Mouse (Mus musculus) cerebellum, adult (tissue): ENCODE measurements at regions not wholly inside any gene's neighbourhood (a gene's known extent, or its start where the extent isn't known, plus 50 kb on each side); places are given as distances from the start of the nearest gene placed in this dataset.

Source experiments
- ATAC-seq: cut with Nextera tagmentation; 2 replicates; pipeline ENCODE4 v1.9.2; 2017; ENCODE audit warnings: mild to moderate bottlenecking, moderate library complexity, mixed read lengths; ENCODE audit not compliant: insufficient number of reproducible peaks, low FRiP score, low TSS enrichment

DNA sequence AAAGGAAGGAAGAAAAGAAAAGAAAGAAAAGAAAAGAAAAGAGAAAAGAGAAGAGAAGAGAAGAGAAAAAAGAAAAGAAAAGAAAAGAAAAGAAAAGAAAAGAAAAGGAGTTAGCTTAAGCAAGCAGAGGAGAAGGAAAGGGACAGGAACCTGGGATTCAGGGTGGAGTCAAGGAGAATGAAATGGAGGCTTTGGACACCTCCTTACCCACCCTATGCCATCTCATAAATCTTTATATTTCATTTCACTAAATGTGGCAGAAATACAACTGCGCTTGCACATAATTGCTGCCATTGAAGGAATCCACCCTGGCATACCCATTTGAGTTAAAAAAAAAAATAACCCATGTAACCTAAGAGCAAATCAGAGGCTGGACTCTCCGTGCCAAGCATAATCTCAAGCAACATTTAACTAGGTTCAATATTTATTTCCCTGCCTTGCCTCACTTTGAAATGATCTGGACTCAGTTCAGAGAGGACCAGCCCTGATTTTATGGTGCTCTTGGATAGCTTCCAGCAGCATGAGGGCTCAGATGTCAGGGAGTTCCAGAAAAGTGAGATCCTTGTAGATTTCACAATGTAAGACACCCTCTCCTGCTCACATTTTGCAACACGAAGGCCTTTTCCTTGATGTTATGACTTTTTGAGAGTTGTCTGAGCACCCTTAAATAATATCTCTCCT, 456.2 kb downstream of the Pik3r1 start:
- ATAC-seq = no peak

DNA sequence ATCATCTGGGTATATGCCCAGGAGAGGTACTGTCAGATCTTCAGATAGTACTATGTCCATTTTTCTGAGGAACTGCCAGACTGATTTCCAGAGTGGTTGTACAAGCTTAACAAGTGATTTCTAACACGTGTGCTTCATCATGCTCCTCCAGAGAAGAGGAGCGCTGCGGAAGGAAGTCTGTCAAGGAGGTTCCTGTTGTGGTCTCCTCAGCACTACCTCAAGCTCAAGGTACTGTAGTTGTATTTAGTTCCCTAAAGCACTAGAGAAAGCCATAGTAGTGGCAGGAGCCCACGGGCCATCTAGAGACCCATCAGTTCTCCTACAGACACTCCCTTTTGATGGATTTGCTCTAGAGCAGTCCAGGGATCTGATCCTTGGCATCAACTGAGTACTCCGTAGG, 459.3 kb downstream of the Pik3r1 start:
- ATAC-seq = no peak

GRCm38 (mm10) chr13:101305695-101306413, 462.2 kb downstream of the Pik3r1 start:
- no peak for ATAC-seq

GRCm38 (mm10) chr13:101305063-101305462, 463.0 kb downstream of the Pik3r1 start:
- ATAC-seq = no peak

- ATAC-seq = no peak
Observed at GRCm38 (mm10) chr13:101301361-101301760, 466.7 kb downstream of the Pik3r1 start.

GRCm38 (mm10) chr13:101289407-101289806, 456.2 kb upstream of the Slc30a5 start:
- ATAC-seq = no peak

DNA sequence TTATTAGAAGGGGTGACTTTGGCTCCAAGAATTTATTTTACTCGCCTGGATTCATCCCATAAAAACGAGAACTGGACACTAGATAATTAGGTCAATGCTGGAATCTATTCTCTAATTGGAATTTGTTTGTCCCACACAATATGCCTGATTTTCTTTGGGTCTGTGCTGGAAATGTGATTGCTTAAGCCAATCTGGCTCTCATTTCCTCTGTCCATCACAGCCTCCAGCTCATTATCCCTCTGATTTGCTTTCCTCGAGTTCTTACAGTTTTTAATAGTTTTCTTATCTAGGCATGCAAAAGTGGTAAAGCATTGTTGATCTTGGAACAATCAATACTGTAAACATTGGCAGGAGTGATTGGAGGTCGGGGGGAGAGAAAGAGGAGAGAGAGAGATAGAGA, 453.9 kb upstream of the Slc30a5 start:
- no peak for ATAC-seq

- no peak for ATAC-seq
Observed at GRCm38 (mm10) chr13:101286029-101286917, 453.0 kb upstream of the Slc30a5 start.

DNA sequence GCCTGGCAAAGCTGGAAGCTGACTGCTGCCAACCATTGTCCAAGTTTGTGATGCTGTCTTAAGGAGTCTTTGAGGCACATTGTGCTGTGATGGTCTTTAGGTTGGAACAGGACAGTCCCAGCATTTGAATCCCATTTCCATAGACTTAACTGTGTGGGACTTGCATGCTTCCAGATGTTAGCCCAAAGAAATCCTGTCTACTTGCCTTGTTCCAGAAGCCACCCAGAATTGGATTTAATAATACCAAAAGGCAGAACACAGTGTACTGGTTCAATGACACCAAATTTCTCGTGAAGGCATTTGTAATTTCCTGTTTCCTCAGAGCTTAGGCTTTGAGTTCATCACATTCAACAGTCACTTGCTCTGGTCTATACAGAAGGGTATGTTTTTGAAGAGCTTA, 444.9 kb upstream of the Slc30a5 start:
- ATAC-seq = no peak

DNA sequence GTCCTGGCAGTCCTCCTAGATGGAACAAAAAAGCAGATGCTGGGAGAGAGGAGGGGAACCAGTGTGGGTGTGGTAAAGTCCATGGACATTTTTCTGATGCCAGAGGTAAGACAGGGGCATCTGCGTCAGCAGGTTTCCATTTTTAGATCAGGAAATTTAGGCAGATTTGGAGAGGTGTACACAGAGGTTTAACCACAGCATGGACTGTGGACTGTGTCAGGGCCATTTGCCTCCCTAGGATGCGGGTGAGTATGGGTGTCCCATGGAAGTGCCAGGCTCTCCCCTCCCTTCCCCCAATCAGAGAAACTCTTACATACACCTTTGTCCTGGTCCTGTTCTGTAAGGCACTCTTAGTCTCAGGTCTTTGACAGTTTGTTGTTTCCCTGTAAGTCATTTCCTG, 443.5 kb upstream of the Slc30a5 start:
- no peak for ATAC-seq

DNA sequence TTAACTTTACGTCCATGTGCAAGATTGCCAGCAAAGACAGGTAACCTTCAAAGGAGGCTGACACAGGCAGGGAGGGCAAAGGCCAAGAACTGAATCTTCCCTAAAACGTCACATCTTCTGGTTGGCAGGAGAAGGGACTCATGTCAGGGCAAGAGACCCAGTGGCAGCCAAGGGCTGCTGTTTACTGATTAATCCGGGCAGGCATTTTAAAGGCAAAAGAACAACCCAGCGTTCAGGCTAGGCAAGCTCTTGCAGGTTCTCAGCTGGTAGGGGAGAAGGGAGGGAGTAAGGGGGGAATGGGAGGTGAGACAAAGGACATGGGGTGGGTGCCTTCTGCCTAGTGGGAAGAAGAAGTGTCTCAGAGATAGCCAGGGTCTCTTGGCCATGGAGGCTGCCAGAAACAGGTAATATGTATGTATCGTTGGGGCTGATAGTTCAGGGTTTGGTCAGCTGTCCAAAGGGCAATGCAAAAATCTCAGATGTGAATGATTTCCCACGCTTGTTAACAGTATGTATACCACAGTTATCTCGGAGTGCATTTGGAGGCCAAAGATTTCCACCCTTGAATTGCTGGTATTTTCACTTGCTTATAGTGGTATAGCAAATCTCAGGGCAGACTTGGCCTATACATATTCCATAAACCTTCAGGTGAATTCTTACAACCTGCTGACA, 441.4 kb upstream of the Slc30a5 start:
- ATAC-seq = no peak

DNA sequence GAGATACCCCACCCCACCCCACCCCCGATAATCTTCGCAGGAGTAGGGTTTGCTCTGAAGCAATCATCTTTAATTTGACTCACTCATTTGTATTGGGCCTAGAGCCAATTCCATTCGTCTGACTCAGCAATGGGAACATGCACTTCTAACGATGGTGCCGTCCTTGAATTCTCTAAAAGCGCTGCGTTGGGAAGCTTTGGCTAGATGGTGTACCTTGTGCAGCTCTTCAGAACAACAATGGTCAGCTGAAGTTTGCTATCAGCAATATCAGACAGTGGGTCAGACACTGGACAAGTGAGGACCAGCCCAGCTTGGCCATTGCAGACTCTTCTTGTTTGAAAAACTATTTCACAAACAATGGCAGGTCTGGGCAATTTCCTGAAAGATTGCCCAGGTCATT, 440.1 kb upstream of the Slc30a5 start:
- ATAC-seq = no peak

GRCm38 (mm10) chr13:101253698-101254468, 420.7 kb upstream of the Slc30a5 start:
- no peak for ATAC-seq

GRCm38 (mm10) chr13:101249369-101249768, 416.1 kb upstream of the Slc30a5 start:
- ATAC-seq = no peak

DNA sequence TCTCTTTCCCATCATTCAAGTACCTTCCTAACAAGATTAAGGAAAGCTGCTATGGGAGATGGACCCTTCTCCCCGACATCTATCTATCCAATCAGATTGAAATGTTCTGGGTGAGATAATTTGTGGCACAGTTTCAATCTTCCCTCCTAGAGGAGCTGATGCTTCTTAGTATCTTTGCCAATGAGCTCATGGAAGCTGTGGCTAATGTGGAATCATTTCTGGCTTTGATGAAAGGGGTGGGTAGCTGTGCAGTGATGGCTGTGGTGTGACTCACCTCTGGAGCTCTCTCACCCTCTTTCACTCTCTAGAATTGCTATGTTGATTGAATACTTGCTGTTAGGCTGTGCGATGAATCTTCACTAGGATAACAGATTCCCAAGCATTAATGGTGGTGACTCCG, 411.1 kb upstream of the Slc30a5 start:
- ATAC-seq = no peak

DNA sequence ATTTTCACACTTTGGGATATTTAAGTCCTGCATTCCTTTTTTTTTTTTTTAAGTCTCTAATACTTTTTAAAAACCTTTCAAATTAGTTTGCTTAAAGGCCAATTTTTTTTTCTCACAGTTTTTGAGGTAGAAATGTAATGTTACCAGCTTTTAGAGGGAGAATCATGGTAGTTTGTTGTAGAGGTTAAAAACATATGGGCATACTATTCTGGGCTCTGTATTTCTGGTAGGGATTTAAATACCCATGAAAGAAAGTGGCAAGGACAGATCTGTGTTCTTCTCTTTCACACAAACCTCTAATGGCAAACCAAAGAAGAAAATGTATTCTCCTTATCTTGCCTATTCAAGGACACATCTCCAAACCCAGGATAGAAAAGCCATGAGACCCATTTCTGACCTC, 405.6 kb upstream of the Slc30a5 start:
- ATAC-seq = no peak

GRCm38 (mm10) chr13:101237035-101237434, 403.8 kb upstream of the Slc30a5 start:
- no peak for ATAC-seq

- ATAC-seq = no peak
Observed at GRCm38 (mm10) chr13:101235846-101236245, 402.6 kb upstream of the Slc30a5 start.

DNA sequence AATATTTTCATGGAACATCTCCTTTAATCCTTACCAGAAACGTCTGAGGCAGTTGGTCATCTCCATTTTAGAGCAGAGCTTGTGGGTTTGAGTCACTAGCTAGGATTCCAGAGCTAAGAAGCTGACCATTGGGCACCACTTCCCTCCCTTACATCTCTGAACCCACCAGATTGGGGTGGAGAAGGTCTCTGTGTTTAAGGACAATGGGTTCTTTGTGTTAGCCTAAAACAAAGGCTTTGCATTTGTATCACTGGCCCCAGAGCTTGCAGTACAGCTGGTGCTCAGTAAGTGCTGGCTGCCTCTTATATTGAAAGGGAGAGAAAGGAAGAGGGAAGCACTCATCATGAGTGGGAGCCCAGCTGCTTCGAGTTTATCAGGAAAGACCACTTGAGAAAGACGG, 401.9 kb upstream of the Slc30a5 start:
- ATAC-seq = no peak

GRCm38 (mm10) chr13:101234550-101234949, 401.3 kb upstream of the Slc30a5 start:
- ATAC-seq = no peak
